Mouse (Mus musculus) G1E (cell line): ENCODE measurements around the gene March5. TPM values are rescaled to one million over a fixed set of nuclear protein-coding genes. Genes with fewer than 3 reads are reported as not detected.

Experiments used
- ATAC-seq: 2 replicates; pipeline ENCODE4 v1.8.0; 2016; ENCODE audit warnings: mild to moderate bottlenecking; ENCODE audit not compliant: insufficient number of reproducible peaks, poor library complexity, low FRiP score, severe bottlenecking; ENCODE audit errors: extremely low read depth
- DNase-seq: peaks from one replicate; pipeline ENCODE4 v3.0.0; 2012; ENCODE audit warnings: low spot score
- H3K27me3 ChIP-seq: 2 replicates; pipeline ENCODE4 v1.6.1; 2012; ENCODE audit warnings: mild to moderate bottlenecking, low read length, inconsistent platforms; ENCODE audit not compliant: insufficient read depth
- H3K36me3 ChIP-seq: replicated peaks from 2 replicates; pipeline ENCODE3; 2012; ENCODE audit warnings: mild to moderate bottlenecking, inconsistent platforms
- H3K4me1 ChIP-seq: 2 replicates; pipeline ENCODE4 v1.6.1; 2012; ENCODE audit warnings: low read depth, low read length, inconsistent platforms, mixed read lengths; ENCODE audit not compliant: insufficient read depth
- H3K4me3 ChIP-seq: 2 replicates; pipeline ENCODE4 v1.5.1; 2012; ENCODE audit warnings: low read depth, mild to moderate bottlenecking, inconsistent platforms, low read length, moderate library complexity, mixed read lengths
- H3K9me3 ChIP-seq: replicated peaks from 2 replicates; pipeline ENCODE4 v1.6.1; 2012; ENCODE audit warnings: inconsistent platforms
- CTCF ChIP-seq: IDR thresholded peaks from 2 replicates; pipeline ENCODE4 v1.5.1; 2012; ENCODE audit warnings: low read depth, low read length, inconsistent platforms, mixed read lengths
- GATA1 ChIP-seq: IDR thresholded peaks from 2 replicates; pipeline ENCODE4 v1.6.1; 2012; ENCODE audit warnings: borderline replicate concordance, low read length, inconsistent platforms, mixed read lengths
- GATA2 ChIP-seq: IDR thresholded peaks from 2 replicates; pipeline ENCODE4 v1.6.1; 2012; ENCODE audit warnings: low read depth, low read length, inconsistent platforms, borderline replicate concordance
- POLR2AphosphoS5 ChIP-seq: IDR thresholded peaks from 2 replicates; pipeline ENCODE4 v1.6.1; 2012; ENCODE audit warnings: low read depth, low read length, inconsistent platforms; ENCODE audit not compliant: insufficient replicate concordance
- TAL1 ChIP-seq: conservative IDR thresholded peaks from 2 replicates; pipeline ENCODE4 v1.6.1; 2012; ENCODE audit warnings: low read depth, low read length, inconsistent platforms, mixed read lengths
- polyA plus RNA-seq: library from polyadenylated mRNA; stranded (reverse); fragments of >175 nt; gene quantifications from 2 replicates; pipeline ENCODE4 v1.2.3, GENCODE M21; 2012
- total RNA-seq, 2 experiments: library from RNA; stranded (forward) in 1 of 2; stranded (reverse) in 1 of 2; fragments of 200-1000 nt in 1 of 2; fragments of >200 nt in 1 of 2; fragmentation: Nextera tagmentation in 1 of 2; gene quantifications; 2 replicates each; pipeline ENCODE4 v1.2.3; 2014 to 2017

The March5 gene
- total and polyA plus RNA-seq, 3 experiments: 64.5 to 131 (median 129) TPM

DNA sequence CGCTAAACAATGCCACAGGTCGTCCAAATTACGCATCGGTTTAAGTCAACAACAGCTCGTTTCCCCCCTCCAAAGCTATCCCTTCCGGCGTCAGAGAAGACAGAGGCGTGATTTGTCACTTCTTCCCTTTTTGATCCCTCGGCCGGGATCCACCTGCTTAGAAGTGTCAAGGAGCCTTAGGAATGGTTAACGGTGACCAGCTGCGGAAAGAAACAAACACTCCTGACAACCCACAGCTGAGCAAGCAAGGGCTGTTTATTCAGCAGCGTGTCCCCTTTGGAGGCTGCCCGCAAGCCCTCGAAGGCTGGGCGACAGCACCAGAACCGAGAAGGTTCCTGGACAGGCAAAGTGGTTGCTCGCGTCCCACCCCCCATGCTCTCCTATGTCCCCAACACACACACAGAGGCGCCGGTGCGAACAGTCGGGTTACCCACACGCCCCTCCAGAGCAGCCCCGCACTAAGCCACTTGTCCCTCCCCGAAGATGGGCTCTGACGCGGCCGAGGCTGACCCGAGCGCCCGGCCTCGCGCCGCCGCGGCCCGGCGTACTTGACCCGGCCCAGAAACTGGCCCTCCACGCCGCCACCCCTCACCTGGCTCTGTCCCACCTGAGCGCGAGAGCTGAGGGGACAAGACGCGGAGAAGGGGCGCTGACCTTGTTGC, 571 bp upstream of the March5 start:
- Histone ChIP-seq H3K36me3 (peaks cover 18% of the 10 kb centered on the region), H3K4me1 (peaks cover 45% of the 10 kb centered on the region), H3K27me3 (no peaks in the 10 kb centered on the region), H3K4me3 (peak overlapping the region; percentile 91), H3K9me3 (no peaks in the 10 kb centered on the region)
- DNase-seq (peak; percentile 18), ATAC-seq (no peak)
- TF ChIP-seq CTCF (no peak), TAL1 (no peak), GATA1 (no peak), GATA2 (no peak)

DNA sequence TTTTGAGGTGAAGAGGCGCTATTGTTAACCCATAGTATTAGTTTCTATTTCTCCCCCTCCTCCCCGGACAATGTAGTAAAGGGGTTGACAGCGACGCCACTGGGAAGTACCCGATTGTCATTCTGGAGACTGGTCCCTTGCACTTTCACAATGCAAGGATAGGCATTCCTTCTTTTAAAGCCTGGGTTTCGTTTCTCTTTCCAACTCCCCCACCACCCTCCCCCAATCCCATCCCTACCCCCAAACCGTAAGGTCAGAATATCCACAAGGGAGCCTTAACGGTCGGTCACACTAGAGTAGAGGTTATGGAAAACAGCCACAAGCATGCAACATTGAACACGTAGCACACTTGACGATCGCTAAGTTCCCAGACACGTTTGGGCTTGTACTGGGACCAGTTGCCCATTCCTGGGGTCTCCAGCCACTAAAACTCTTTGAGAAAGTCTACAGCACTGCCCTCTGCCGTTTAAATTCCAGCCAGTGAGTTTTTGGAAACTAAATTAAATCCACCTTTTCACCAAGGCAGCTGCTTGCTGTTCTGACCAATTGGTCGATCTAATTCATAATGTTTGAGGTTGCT, 923 bp downstream of the March5 start, which contains the start of gene Cpeb3:
Gene Cpeb3, minus strand, starts transcription at position 426 of the 580 bp plus-strand sequence.
- H3K36me3 ChIP-seq: peaks cover 33% of the 10 kb centered on the region
- DNase-seq: peak; percentile 16
- H3K27me3 ChIP-seq: no peaks in the 10 kb centered on the region
- H3K4me3 ChIP-seq: peak within 1 kb of the TSS; percentile 91
- H3K9me3 ChIP-seq: no peaks in the 10 kb centered on the region
- peaks cover 48% of the 10 kb centered on the region for H3K4me1 ChIP-seq
- TF ChIP-seq CTCF: no peak
- TF ChIP-seq POLR2AphosphoS5: no peak
- no peak for TF ChIP-seq GATA1
- no peak for TF ChIP-seq GATA2
- TF ChIP-seq TAL1: no peak
- ATAC-seq: no peak

DNA sequence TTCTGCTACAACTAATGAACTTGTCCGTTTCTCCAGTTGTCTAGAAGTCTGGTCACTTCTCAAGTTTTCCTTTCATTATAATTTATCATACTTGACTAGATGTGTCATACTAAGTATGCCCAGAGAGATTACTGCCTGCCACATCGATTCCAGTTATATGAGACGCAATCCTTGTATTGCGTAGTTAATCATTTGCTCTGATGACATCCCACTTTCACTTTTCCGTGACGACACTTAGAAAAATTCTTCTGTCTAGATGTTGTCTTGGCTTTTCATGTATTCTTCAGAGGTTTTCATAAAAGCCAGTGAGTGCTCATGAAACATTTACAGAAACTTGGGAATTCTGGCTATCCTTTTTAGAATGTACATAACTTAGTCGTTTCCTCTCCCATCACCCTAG, 1.6 kb downstream of the March5 start:
- TF ChIP-seq CTCF (no peak), POLR2AphosphoS5 (no peak), TAL1 (no peak), GATA2 (no peak), GATA1 (no peak)
- ATAC-seq: no peak
- Histone ChIP-seq H3K36me3 (peaks cover 38% of the 10 kb centered on the region), H3K9me3 (no peaks in the 10 kb centered on the region), H3K27me3 (no peaks in the 10 kb centered on the region), H3K4me3 (peak overlapping the region; percentile 91), H3K4me1 (peaks cover 48% of the 10 kb centered on the region)
- no peak for DNase-seq

DNA sequence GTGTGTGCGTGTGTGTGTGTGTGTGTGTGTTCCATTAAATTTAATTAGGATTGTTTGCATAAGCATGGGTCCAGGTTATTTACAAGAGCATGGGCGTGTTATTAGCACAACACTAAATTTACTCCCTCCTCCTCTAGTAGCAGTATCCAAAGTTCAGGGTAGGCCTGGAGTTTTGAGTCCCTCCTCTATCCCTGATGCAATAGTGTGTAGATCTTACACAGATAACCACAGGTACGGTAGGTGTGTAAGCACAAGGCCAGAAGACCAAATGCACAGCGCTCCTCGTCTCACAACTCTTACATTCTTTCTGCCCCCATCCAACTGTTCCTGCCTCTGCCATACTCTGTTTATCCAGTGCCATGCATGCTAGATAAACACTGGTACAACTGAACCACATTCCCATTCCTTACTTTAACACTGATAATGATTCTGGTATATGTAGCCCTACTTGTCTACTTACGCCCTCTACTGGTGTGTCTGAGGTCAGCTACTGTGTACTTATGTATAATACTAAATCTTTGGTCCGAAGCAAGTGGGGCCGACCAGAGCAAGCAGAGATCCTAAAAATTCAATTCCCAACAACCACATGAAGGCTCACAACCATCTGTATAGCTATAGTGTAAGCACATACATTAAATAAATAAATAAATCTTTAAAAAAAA, 2.3 kb downstream of the March5 start:
- H3K4me1 ChIP-seq: peaks cover 43% of the 10 kb centered on the region
- peaks cover 38% of the 10 kb centered on the region for H3K36me3 ChIP-seq
- DNase-seq: no peak
- H3K27me3 ChIP-seq: no peaks in the 10 kb centered on the region
- ATAC-seq: no peak
- no peak for TF ChIP-seq GATA2
- TF ChIP-seq CTCF: no peak
- TF ChIP-seq POLR2AphosphoS5: no peak
- TF ChIP-seq TAL1: no peak
- no peak for TF ChIP-seq GATA1
- H3K9me3 ChIP-seq: no peaks in the 10 kb centered on the region
- H3K4me3 ChIP-seq: peak overlapping the region; percentile 91; the same call in 1 of the 2 replicates

DNA sequence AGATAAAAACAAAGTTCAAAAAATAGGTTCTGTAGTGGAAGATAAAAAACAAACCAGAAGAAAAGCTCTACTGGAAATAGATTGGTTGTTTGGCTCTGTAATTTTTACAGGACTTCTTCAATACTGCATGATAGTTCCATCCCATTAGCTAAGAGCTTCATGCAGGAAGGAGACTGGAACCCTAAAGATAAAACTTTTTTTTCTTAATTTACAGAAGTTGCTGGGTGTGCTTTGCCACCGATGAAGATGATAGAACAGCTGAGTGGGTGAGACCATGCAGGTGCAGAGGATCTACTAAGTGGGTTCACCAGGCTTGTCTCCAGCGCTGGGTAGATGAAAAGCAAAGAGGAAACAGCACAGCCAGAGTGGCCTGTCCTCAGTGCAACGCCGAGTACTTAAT, 3.1 kb downstream of the March5 start:
- DNase-seq (peak; percentile 11), ATAC-seq (peak; percentile 62)
- H3K4me1 ChIP-seq: peaks cover 44% of the 10 kb centered on the region
- H3K9me3 ChIP-seq: no peaks in the 10 kb centered on the region
- H3K36me3 ChIP-seq: peaks cover 42% of the 10 kb centered on the region
- TF ChIP-seq TAL1 (0 out of 2 replicates have a peak, but pooled peaks have one; percentile 14), POLR2AphosphoS5 (no peak)
- no peak overlapping the region for H3K4me3 ChIP-seq
- H3K27me3 ChIP-seq: no peaks in the 10 kb centered on the region

DNA sequence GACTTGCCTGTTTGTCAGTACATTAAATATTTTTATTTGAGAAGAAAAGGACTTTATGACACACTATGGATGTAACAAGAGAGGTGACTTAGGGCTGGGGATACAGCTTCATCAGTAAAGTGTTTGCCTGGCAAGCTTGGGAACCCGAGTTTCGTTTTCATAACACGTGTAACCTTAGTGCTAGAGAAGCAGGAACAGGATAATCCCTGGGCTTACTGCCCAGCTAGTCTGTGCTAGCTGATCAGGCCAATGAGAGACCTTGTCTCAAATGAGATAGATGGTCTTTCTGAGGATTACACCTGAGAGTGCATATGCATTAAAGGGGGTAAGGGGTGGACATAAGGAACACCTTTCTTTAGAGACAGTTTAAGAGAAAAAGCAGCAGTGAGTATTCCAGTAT, 4.1 kb downstream of the March5 start:
- Histone ChIP-seq H3K27me3 (no peaks in the 10 kb centered on the region), H3K4me3 (no peak overlapping the region), H3K36me3 (peaks cover 50% of the 10 kb centered on the region), H3K9me3 (no peaks in the 10 kb centered on the region), H3K4me1 (peaks cover 45% of the 10 kb centered on the region)
- TF ChIP-seq CTCF: no peak
- TF ChIP-seq TAL1: no peak
- no peak for TF ChIP-seq GATA1
- no peak for TF ChIP-seq GATA2
- TF ChIP-seq POLR2AphosphoS5: no peak
- DNase-seq: no peak
- ATAC-seq: no peak
